Mouse (Mus musculus): Measurements from ENCODE around the gene Olfr49.

Olfr49 gene

DNA sequence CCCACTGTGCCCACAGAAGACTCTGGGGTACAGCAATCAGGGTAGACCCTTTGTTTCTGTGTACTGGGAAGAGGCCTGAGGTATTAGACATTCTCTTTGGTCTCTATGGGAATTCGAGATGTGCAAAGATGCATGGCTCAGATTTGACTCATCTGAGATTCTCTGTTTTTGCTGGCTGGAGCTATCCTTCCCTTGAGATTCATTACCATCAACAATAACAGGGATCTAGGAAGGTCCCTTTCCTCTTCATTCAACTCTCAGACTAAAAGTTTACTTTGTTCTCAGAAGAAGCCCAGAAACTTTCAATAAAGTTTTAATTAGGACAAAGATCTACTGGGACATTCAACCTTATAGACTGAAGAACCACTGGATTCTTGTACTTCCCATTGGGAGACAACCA lies at the start of gene Olfr49:
TSS of gene Olfr49 (minus strand) at position 101 of the 400 bp plus-strand sequence.
- DNase-seq (ENCODE audit: extremely low spot score, low read depth, low spot score) = no peak

DNA sequence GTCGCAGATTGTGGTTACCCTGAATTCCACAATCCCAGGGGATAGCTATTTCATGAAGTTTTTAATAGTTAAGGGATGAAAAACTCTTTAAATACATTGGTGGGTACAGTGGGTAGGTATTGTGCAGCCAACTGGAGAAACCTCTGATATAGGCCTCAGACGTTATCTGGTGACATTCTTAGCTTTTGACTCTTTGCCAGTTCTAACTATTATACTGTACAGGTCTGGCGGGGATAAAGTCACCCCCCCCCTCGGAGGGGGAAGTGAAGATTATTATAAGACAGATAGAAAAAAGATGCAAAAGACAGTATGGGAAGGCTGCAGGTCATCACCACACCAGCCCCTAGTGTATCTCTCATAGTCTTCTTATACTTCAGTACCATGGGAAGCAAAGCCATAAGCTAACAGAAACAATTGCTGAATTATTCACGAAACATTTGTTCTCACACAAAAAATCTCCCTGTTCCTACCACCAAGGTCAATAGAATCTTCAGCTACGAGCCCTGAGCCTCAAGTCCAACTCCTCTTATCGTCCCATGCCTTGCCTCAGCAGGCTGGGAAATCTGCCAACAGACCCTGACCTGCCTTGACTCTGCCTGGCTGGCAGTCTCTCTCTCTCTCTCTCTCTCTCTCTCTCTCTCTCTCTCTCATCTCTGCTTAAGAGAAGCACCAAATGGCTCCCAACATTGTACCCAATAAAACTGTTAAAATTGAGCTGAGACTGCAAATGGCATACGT lies 48.9 kb upstream of the Olfr49 start:
- no peak for DNase-seq (ENCODE audit: extremely low spot score, low read depth, low spot score)

DNA sequence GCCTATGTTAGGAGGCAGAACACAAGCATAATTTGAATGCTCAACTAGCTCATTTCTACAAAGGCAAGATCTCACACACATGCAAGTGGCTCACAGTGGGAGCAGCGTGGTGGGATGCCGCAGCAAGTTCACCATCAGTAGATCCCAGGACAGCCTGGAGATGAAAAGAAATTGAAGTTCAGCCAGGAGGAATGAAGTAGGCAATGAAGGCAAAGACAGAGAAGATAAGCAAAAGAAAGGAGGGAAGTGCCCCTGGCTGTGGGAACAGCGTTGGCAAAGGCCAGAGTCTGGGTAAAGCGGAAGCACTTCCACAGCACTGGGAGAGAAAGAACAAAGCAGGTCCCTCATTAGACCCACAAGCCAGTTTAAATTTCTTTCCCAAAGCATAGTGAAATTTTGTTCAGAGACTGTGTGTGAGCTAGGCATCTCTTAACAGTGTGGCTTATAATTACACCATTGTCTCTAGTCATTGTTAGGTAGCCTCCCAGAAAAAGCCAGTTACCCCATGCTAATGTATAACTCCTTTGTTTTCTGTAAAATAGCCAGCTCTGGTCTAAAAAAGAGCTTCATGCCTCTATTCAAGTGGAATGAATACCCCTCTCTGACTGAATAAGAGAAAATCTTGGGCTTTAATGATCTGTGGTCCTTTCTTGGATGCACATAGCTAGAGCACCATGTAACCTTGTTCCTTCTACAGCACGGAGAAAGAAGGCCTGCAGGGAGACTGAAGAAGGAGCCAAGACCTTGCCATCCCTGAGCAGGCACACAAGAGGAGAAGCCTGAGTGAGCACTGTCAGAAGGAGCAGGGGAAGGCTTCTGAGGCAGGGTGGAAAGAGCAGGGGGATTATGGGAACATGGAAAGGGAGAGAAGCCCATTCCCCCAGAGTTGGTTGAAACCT lies 47.7 kb upstream of the Olfr49 start:
- DNase-seq (ENCODE audit: extremely low spot score, low read depth, low spot score) = no peak

DNA sequence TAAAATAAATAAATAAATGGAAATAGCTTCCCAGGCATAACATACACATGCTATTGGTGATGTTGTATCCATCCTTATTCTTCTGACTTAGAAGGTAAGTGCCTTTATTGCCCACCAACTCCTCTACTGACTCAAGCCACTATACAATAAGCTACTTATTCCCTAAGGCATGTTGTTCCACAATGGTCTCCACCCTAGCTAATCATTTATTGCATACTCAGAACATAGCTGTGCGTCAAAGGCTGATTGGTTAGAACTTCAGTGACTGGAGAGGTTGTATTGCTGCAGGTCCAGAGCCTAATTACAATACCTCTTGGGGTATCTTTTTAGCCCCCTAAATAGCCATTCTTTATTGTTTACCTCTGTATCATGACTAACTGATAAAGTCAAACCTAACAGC lies 46.4 kb upstream of the Olfr49 start:
- no peak for DNase-seq (ENCODE audit: extremely low spot score, low read depth, low spot score)

DNA sequence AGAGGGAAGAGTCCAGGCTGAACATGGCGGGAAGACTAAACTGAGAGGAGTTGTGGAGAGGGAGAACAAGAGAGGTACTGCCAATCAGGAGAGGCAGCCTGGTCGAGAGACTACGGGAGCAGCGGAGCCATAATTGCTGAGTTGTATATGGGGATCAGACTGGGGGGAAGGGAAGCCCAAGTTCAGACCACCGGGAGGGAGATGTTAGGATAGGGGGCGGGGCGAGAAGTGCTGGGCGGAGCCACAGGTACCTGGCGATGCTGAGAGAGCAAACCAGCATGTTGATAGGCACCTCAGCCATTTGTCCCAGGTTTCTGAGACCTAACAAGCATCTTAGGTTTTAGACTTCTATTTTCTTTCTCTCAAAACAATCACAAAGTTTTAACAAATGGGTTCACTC lies 44.5 kb upstream of the Olfr49 start:
- no peak for DNase-seq (ENCODE audit: extremely low spot score, low read depth, low spot score)

DNA sequence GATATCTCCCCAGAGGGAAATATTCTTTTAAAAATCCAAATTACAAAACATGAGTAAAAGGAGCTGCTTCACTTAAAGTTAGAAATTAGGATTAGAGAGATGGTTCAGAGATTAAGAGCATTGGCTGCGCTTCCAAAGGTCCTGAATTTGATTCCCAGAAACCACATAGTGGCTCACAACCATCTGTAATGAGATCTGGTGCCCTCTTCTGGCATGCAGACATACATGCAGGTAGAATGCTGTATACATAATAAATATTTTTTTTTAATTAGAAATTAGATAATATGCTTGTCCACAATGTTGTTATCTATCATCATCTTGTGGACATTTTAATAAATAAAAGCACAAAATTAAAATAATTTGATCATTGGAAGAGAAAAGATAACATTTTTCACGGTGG lies 43.8 kb upstream of the Olfr49 start:
- DNase-seq (ENCODE audit: extremely low spot score, low read depth, low spot score) = no peak

DNA sequence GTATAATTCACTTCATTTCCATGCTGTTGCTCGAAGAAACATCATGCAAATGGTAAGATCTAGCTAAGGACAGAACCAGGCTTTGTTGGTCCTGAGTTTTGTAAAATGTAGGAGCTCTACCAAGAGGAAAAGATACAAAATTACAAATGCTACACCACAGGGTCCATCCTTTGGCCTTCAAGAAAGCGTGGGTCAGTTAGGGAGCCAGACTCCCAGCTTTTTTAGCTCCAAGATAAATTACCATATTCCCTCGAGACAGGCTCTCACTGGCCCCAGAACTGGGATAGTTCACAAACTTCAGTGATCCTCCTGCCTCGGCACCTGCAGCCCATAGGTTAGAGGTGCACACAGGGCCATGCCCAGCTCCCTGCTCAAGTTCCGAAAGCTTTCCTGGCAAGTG lies 39.7 kb upstream of the Olfr49 start:
- no peak for DNase-seq (ENCODE audit: extremely low spot score, low read depth, low spot score)

DNA sequence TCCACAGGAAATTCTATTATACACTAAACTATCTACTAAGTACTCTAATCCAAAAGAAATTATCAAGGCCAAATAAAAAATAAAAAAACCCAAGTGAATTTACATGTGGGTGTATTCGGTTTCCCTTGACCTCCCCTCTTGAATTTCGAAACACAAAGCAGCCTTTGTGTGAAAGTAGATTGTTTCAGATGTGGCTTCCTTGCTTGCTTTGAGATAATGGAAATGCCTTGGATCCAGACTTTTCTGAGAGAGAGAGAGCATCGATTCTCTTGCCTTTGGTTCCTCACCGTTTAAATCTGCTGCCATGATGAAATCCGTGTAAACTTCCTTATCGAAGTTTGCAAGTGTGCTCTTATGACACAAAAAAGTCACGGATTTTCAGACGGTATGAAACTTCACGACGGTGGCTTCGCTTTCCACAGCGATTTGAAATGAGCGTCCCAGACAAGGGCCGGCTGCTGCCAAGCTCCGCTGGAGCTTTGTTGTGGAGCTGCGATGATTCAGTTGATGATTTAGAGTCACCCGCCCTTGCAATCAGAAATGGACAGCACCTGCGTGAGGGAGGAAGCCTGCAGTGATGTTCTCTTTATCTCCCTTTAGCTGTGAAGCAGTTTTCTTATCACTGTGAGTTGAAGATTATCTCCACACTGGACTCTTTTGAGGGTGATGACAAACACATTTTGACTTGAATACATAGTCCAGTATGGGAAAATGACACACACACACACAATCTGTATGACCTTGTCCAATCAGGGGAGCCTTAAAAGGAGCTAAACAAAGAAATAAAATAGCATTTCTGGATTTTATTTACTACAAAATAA lies 37.0 kb upstream of the Olfr49 start:
- DNase-seq (ENCODE audit: extremely low spot score, low read depth, low spot score) = no peak

DNA sequence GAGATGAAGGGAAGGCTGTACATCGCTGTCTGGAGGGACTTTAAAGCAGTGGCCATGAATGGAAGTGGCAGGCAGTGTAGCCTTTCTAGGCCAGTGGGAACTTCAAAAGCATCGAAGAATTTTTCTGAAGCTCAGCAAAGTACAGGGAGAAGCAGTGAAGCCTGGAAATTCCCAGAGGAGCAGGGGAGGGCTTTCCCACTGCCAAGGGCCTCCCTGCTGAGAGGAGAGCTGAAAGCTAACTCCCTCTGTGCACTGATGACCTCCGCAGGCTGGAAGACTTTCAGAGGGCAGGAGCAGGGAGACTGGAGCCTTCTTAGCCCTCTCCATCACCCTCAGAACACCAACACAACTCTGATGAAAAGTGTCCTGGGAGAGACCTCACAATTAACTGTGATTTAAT lies 27.0 kb upstream of the Olfr49 start:
- DNase-seq (ENCODE audit: extremely low spot score, low read depth, low spot score) = no peak

DNA sequence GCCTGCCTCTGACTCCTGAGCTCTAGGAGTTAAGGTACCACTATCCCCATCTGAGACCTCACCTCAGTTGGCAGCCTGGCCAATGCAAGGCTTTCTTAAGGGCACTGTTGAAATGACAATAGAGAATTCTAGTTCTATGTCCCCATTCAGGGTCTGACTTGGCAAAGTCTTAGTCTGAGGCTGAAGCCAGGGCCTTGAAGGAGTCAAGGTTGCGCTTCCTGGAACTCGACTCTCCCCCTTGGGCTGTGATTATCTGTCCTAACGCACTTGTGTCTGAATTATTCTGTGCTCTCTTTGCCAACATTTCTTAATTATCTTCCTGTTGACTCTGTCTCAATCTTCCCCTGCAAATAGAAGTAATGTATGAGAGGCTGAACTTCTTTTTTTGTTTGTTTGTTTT lies 15.9 kb upstream of the Olfr49 start:
- DNase-seq (ENCODE audit: extremely low spot score, low read depth, low spot score) = no peak

DNA sequence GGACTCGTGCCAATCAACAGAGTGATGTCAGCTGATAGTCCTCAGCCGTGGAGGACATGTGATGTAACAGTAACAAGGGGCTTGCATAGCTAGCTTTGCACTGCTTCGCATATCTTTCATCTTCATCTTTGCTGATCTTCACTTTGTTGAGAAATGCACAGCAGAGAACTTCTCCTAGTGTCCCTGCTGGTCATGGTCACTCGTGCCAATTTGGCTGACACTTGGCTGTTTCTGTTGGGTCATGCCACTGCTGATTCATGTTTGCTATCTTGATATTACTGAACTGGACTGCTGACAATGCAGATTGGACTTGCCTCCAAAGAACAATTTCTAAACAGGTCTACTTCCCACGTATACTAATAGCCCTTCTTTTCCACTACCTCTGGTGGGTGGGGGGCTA lies 15.4 kb upstream of the Olfr49 start:
- DNase-seq (ENCODE audit: extremely low spot score, low read depth, low spot score) = no peak

DNA sequence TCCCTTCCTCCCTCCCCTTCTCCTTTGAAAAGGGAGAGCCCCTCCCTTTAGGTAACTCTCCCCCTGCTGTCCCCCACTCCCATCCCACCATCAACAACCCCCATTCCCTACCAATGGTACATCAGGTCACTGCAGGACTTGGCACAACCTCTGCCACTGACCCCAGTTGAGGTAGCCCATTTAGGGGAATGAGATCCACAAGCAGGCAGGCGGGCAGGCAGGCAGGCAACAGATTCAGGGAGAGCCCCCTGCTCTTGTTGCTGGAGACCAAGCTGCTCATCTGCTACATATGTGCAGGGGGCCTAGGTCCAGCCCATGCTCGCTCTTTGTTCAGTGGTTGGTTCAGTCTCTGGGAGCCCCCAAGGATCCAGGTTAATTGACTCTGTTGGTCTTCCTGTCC lies 8.3 kb downstream of the Olfr49 start:
- DNase-seq (ENCODE audit: extremely low spot score, low read depth, low spot score) = no peak

DNA sequence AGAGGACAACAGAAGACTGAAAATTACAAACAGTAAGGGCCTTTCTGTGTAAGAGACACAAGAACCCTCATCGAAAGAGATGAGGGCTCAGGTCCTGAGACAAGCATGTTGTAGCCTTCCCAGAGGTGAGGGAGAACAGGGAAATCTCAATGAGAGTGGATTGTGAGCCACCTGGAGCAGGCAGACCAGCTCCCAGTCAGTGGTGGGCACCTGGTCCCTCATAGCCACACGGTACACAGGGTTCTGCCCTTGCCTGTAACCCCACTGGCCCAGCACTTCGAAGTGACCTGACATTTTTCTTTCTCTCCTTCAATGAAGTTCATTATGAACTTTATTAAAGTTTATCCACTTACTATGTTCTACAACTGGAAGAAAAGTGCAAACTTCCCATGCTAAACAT lies 12.0 kb downstream of the Olfr49 start:
- no peak for DNase-seq (ENCODE audit: extremely low spot score, low read depth, low spot score)

DNA sequence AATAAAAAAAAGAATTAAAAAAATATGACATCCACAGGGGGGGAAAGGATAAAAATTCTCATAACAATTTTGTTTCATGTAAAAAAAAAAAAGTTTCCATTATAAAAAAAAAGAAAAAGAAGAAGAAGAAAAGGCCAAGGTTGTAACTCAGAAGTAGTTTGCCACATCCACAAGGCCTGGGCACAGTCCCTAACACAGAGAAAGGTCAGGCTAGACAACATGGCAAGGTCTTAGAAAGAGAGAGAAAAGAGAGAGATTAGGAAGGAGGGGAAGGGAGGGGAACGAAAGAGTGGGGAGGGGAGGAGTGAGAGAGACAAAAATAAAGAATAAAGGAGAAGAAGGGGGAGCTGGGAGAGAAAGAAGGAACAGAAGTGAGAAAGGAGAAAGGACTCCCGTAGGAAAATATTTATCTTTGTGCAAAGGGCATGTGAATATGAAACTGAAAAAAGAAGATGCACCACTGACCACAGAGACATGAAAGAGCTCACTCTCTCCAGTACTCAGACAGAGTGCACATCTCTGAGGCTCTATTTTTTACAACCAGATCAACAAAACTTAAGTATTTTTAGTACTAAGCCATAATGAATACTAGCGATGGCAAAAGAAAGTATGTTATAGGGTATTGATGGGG lies 12.6 kb downstream of the Olfr49 start:
- no peak for DNase-seq (ENCODE audit: extremely low spot score, low read depth, low spot score)

DNA sequence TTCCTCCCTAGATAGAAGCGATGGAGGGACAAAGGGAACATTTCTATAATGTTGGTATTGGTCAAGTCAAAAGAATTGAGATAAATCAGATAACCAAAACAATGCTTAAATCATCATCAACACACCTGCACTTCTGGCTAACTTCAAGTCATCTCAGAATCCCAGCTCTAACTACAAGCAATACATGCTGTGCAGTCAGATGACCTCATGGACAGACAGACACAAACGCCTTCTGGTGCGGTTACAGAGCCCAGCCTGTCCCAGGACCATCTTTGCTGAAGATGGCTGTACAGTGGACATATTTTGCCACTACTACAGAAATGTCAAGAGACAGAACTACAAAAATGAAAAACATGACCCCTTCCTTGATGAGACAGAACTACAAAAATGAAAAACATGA lies 14.3 kb downstream of the Olfr49 start:
- no peak for DNase-seq (ENCODE audit: extremely low spot score, low read depth, low spot score)

DNA sequence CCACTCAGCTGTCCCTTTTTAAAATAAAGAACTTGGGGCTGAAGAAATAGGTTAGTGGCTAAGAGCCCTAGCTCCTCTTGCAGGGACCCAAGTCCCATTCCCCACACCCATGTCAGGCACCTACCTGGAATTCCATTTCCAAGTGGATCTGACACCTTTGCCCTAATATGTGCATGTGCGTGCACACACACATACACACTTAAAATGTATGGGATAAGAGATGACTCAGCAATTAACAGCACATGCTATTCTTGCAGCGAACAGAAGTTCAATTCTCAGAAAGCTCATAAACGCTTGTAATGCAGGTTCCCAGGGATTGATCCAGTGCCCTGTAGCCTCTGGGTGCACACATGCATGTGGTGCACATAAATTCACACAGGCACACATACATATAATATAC lies 15.2 kb downstream of the Olfr49 start:
- no peak for DNase-seq (ENCODE audit: extremely low spot score, low read depth, low spot score)

DNA sequence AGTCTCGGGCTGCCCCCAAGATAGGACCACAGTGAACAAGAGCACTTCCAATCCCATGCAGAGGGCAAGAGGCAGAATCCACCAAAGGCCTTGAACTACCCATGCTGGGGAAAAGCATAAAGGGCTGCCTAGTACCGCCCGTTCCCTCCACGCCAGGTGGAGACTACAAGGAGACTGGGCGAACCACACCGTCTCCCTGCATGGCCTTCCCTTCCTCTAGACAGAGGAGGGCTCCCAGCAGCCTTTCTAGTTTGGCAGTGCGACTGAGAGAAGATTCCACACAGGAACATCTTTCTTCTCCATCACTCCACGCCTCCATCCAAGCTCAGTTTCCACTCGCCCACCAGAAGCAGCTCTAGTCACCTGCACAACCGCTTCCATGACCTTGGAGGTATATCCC lies 16.8 kb downstream of the Olfr49 start:
- DNase-seq (ENCODE audit: extremely low spot score, low read depth, low spot score) = no peak

DNA sequence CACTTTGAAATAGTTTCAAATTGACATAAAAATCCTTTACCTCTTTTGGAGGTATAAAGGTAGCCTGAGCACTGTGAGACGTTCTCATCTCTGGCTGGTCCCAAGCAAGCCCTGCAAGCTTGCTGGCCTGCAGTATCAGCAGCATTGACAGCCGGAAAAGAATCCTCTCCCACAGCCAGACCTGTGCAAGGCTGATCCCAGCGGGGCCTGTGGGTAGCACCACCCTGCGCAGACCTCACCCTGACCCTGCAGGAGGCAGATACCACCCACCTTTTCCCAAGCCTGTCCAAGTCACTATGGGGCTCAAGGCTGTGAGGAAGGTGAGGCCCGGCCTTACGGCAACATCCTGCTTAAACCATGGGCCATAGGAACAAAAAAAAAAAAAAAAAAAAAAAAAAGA lies 18.8 kb downstream of the Olfr49 start:
- DNase-seq (ENCODE audit: extremely low spot score, low read depth, low spot score) = no peak

DNA sequence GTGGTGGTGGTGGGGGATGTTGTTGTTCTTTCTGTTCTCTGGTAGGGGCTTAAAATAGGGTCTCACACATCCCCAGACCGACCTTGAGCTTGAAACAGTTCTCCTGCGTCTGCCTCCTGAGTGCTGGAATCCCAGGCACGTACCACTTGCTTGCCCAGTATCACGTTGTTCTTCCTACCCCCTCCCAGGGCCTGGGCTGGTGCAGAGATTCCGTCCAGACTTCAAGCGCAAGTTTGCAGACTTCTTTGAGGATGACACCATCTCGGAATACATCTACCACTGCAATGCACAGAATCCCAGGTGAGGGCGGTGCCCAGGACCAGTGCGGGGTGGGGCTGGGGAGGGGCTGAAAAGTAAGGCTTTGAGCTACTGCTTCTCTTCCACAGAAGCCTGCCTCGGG lies 19.6 kb downstream of the Olfr49 start:
- DNase-seq (ENCODE audit: extremely low spot score, low read depth, low spot score) = no peak

DNA sequence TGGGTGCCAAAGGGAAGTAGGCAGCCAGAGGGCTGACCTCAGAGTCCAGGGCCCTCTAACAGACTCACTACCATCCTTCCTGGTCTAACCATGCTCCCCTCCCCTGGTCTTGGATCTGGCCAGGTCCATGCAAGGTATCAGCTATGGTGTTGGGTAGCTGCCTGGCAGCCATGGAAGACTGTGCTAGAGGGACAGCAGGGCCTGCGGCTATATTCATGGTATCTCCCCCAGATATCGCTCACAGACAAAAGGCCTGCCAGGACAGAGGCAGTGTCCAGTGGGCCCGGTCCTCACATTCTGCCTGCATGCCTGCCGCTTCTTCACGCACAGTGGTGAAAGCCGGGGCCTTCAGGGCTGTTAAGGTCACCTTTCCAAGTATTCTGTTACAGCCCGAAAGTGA lies 20.5 kb downstream of the Olfr49 start:
- no peak for DNase-seq (ENCODE audit: extremely low spot score, low read depth, low spot score)

DNA sequence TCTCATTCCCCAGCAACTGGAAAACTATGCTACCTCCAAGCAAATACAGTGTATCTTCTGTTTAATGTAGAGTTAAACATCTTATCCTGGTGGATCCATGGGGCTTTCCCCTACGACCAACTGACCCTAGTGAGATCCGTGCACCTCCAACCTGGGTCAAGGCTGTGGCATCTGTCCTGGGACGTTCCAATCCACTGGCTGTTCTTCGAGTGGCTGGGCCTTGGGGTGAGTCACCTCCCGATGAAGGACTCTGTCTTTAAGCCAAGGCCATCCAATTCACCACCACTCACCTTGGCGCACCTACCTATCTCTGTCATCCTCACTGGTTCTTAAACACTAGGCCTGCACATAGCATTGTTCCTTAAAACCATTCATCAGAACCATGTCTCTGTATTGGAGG lies 21.6 kb downstream of the Olfr49 start:
- no peak for DNase-seq (ENCODE audit: extremely low spot score, low read depth, low spot score)

All from hindlimb bud, embryonic 11.5 days (tissue).